Mouse (Mus musculus): ENCODE measurements around the gene Ssh1. TPM values are rescaled to one million over a fixed set of nuclear protein-coding genes. Genes with fewer than 3 reads are reported as not detected.
A peak's percentile ranks its signal among the peaks of the same experiment; 100 is the strongest.

The Ssh1 gene
- polyA plus RNA-seq, 1 experiment from 2014 or later, result 5.1 TPM

DNA sequence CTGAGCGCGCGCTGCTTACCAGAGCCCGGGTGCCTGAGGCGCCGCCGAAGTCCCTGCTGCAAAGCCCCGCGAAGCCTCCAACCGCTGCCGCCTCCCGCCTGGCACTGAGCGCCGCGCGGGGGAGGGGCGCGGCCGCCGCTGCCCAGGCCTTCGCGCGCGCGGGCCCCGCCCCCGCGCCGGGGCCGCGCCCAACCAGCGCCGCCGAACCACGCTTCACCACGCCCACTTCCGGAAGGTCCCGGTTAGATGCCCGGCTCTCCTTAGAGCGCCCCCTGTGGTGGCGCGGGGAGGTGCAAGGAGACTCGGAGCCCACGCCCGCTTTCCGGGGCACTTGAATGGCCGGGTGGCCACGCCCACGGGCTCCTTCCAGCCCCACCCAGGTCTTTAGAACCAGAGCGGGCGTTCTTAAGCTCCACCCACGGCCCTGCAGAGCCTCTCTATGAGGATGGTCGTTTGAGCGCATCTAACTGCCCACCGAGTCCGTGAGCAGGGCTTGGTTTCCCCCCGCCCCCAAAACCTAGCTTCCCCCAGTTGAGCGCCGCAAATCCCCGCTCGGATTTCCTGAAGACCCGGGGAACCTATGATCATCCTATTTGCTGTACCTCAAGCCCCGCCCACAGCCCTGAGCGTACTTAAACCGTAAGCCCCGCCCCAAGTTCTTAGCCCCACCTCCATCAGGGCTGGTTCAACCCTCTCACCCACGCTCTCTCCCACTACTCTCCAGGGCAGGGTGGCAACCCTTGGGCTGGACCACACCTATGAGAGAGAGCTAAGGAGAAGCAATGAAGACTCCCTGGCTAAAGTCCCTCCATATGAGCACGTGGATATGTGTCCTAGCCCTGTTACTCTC lies 84.9 kb downstream of the Ssh1 start, which contains the start of gene Coro1c:
Gene Coro1c, minus strand, starts transcription at position 167 of the 850 bp plus-strand sequence.
- H3K27ac ChIP-seq (ENCODE audit: low read depth, low read length), result peak within 1 kb of the TSS; percentile 100
- no peaks in the 10 kb centered on the region for H3K9me3 ChIP-seq (ENCODE audit: control insufficient read depth)
- peak within 1 kb of the TSS; percentile 81 for H3K4me2 ChIP-seq (replicated peaks; ENCODE audit: low read depth)
- peak within 1 kb of the TSS; percentile 88 for H3K4me3 ChIP-seq (ENCODE audit: low read depth, low read length)
- ATAC-seq, result peak; percentile 82
- no peaks in the 10 kb centered on the region for H3K36me3 ChIP-seq (ENCODE audit: control insufficient read depth, insufficient read depth)
- under 1% methylated on average over 62 of the region's 68 CpGs for WGBS
- no peaks in the 10 kb centered on the region for H3K27me3 ChIP-seq (replicated peaks; ENCODE audit: control insufficient read depth, insufficient read depth, low read length)
- TF ChIP-seq CTCF (IDR thresholded peaks at IDR 0.05; ENCODE audit: low read depth), result peak; percentile 93
- H3K4me1 ChIP-seq (replicated peaks; ENCODE audit: control insufficient read depth, insufficient read depth, low read length), result peaks cover 7% of the 10 kb centered on the region
- peak within 1 kb of the TSS; percentile 94 for H3K9ac ChIP-seq (ENCODE audit: low read depth, low read length)

- no peak for TF ChIP-seq CTCF (IDR thresholded peaks at IDR 0.05; ENCODE audit: low read depth)
- Histone ChIP-seq H3K9me3 (ENCODE audit: control insufficient read depth) (no peaks in the 10 kb centered on the region), H3K9ac (ENCODE audit: low read depth, low read length) (peak overlapping the region; percentile 94), H3K36me3 (ENCODE audit: control insufficient read depth, insufficient read depth) (no peaks in the 10 kb centered on the region), H3K4me3 (ENCODE audit: low read depth, low read length) (peak overlapping the region; percentile 88), H3K4me2 (replicated peaks; ENCODE audit: low read depth) (peak overlapping the region; percentile 81), H3K27ac (ENCODE audit: low read depth, low read length) (peak overlapping the region; percentile 100), H3K4me1 (replicated peaks; ENCODE audit: control insufficient read depth, insufficient read depth, low read length) (peaks cover 9% of the 10 kb centered on the region), H3K27me3 (replicated peaks; ENCODE audit: control insufficient read depth, insufficient read depth, low read length) (no peaks in the 10 kb centered on the region)
- WGBS, result under 1% methylated on average over 67 of the region's 69 CpGs
- peak; percentile 61 for ATAC-seq
Observed at GRCm38 (mm10) chr5:113907786-113908567, 85.7 kb downstream of the Ssh1 start.

DNA sequence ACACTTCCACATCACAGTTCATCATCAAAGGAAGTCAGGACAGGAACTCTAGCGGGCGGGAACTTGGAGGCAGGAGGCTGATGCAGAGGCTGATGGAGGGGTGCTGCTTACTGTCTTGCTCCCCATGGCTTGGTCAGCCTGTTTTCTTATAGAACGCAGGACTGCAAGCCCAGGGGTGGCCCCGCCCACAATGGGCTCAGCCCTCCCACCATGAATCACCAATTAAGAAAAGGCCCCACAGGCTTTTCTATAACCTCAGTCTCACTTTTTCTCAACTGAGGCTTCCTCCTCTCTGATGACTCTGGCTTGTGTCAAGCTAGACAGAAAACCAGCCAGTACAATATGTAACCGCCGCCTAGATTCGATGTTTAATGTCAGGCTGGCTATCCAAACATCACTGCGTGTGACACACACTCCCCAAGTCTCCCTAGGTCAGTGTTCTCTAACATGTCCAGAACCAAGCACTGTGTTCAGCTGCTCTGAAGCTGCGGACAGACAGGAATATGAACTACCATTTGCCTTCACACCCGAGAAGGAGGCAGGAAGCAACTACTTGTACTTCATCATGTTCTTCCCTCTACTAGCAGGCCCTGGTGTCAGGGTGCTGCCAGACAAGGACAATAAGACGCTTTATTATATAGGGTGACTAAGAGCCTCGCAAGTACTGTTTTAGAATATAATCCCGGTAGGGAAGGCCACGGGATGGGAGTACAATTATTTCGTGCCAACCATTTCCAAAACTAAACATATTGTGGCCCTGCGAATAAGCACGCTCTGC lies 86.5 kb downstream of the Ssh1 start:
- no peak for ATAC-seq
- 4% methylated on average over 17 of the region's 17 CpGs for WGBS

DNA sequence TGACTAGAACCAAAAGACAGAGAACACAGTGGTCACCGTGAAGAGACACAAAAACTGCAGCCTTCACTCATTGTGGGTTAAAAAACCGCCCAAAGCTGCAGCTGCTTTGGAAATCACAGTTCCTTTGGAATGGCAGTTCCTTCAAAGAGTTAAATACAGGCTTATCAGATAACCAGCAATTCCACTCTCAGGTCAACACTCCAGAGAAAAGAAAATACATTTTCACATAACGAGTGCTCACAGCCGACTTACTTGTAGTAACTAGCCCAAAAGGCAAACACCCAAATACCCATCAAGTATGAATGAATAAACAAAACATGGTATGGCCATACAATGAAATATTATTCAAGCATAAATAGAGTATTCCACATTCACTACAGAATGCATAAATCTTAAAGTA lies 88.7 kb downstream of the Ssh1 start:
- no peak for ATAC-seq
- Histone ChIP-seq H3K27ac (ENCODE audit: low read depth, low read length) (no peak overlapping the region), H3K4me1 (replicated peaks; ENCODE audit: control insufficient read depth, insufficient read depth, low read length) (peaks cover 13% of the 10 kb centered on the region), H3K36me3 (ENCODE audit: control insufficient read depth, insufficient read depth) (no peaks in the 10 kb centered on the region), H3K4me3 (ENCODE audit: low read depth, low read length) (no peak overlapping the region), H3K4me2 (replicated peaks; ENCODE audit: low read depth) (0 out of 2 replicates have a peak overlapping the region, but pooled peaks have one; percentile 81), H3K9ac (ENCODE audit: low read depth, low read length) (no peak overlapping the region), H3K27me3 (replicated peaks; ENCODE audit: control insufficient read depth, insufficient read depth, low read length) (no peaks in the 10 kb centered on the region), H3K9me3 (ENCODE audit: control insufficient read depth) (no peaks in the 10 kb centered on the region)
- TF ChIP-seq CTCF (IDR thresholded peaks at IDR 0.05; ENCODE audit: low read depth), result no peak
- WGBS, result 21% methylated on average over 4 of the region's 4 CpGs

More for the DNA sequence above, 86.5 kb downstream of the Ssh1 start:
- Histone ChIP-seq H3K9ac (ENCODE audit: low read depth, low read length) (peak overlapping the region; percentile 94), H3K4me3 (ENCODE audit: low read depth, low read length) (peak overlapping the region; percentile 88), H3K27ac (ENCODE audit: low read depth, low read length) (peak overlapping the region; percentile 100), H3K4me1 (replicated peaks; ENCODE audit: control insufficient read depth, insufficient read depth, low read length) (peaks cover 9% of the 10 kb centered on the region), H3K27me3 (replicated peaks; ENCODE audit: control insufficient read depth, insufficient read depth, low read length) (no peaks in the 10 kb centered on the region), H3K4me2 (replicated peaks; ENCODE audit: low read depth) (peak overlapping the region; percentile 81), H3K9me3 (ENCODE audit: control insufficient read depth) (no peaks in the 10 kb centered on the region), H3K36me3 (ENCODE audit: control insufficient read depth, insufficient read depth) (no peaks in the 10 kb centered on the region)
- no peak for TF ChIP-seq CTCF (IDR thresholded peaks at IDR 0.05; ENCODE audit: low read depth)

GRCm38 (mm10) chr5:113902983-113903382 lies 90.7 kb downstream of the Ssh1 start:
- TF ChIP-seq CTCF (IDR thresholded peaks at IDR 0.05; ENCODE audit: low read depth), result no peak

More at GRCm38 (mm10) chr5:113902983-113903382, 90.7 kb downstream of the Ssh1 start:
- Histone ChIP-seq H3K9me3 (ENCODE audit: control insufficient read depth) (no peaks in the 10 kb centered on the region), H3K27ac (ENCODE audit: low read depth, low read length) (no peak overlapping the region), H3K4me2 (replicated peaks; ENCODE audit: low read depth) (no peak overlapping the region), H3K4me3 (ENCODE audit: low read depth, low read length) (no peak overlapping the region), H3K9ac (ENCODE audit: low read depth, low read length) (no peak overlapping the region), H3K4me1 (replicated peaks; ENCODE audit: control insufficient read depth, insufficient read depth, low read length) (peaks cover 13% of the 10 kb centered on the region), H3K36me3 (ENCODE audit: control insufficient read depth, insufficient read depth) (no peaks in the 10 kb centered on the region), H3K27me3 (replicated peaks; ENCODE audit: control insufficient read depth, insufficient read depth, low read length) (no peaks in the 10 kb centered on the region)
- no peak for ATAC-seq
- WGBS, result 46% methylated on average over 5 of the region's 5 CpGs
